Mouse (Mus musculus): ENCODE data around the gene Gtse1.
A peak's percentile ranks its signal among the peaks of the same experiment; 100 is the strongest.

Gene Gtse1

DNA sequence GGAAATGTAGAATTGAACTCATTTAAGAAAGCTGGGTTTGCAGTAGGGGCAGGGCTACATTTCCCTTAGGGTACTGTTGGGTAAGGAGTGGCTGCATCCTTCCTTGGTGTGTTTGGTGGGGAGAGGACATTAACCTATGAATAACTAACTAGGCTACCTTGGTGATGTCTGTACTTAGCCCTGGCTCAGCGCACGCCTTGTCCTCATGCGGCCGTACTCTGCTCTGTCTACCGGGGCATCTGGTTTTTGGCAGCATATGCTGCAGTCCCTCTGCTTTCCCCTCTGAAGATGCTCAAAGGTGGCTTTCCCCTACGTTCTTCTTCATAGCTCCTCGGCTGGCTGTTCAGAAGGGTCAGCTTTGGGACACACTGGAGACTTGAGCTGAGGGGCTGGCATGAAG, 17.8 kb downstream of the Gtse1 start:
- no peak for DNase-seq

DNA sequence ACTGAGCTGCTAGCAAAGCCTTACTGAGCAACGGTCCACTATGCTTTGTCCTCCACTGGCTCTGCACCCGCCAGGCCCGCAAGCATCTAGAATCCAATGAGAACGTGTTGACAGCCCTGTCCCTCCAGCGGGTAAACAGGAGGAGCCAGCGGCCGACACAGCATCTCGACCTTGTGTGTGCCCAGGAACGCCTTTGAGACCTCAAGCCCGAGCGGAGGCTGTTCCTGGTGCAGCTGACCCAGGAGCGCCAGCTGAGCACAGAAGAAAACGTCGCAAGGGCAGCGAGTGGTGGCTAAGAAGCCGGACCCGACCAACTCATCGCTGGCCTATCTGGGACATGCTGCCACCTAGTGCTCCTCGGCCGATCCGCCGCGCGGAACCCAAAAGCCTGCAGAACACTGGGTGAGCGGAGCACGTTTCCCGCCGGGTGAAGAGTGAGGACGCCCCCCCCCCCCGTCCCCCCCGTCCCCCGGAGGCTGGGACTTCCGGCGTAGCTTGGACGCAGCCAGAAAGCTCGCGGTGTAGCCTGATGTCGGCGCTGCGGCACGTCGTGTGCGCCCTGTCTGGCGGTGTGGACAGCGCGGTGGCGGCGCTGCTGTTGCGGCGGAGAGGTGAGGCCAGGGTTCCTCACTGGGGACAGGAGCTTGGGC, 19.4 kb downstream of the Gtse1 start, which contains the start of gene Trmu:
TSS of gene Trmu (plus strand) at position 465 of the 650 bp plus-strand sequence.
- peak; percentile 94 to 95 for DNase-seq

DNA sequence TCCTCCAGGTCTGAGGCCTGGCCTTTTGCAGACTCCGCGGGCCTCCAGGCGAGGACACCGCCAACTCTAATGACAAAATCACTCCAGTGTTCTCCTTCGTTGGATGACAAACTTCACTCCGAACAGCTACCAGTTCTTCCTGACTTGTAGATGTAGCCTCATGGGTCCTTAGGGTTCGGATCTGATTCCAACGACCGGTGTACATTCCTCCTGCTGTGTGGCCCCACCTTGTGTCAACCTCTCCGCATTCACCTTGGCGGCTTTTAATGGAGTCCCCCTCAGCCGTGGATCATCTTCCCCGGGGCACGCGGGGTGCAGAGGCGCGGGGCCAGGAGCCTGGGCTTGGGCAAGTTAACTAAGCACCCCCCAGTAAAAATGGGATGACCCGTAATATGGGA, 20.0 kb downstream of the Gtse1 start:
- DNase-seq: peak in 1 of 2 experiments; percentile 66

GRCm38 (mm10) chr15:85885606-85886005, 26.1 kb downstream of the Gtse1 start:
- no peak for DNase-seq

DNA sequence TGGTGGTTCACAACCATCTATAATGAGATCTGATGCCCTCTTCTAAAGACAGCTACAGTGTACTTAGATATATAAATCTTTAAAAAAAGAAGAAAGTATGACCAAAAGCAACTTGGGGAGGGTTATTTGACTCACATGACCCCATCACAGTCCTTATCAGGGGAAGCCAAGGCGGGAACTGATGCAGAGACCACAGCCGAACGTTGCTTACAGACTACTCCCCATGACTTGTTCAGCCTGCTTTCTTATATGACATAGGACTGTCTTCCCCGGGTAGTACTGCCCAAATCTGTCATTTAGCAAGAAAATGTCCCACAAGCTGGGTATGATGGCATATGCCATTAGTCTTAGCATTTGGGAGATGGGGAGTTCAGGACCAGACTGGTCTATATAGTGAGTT, 29.7 kb downstream of the Gtse1 start:
- no peak for DNase-seq

- DNase-seq: peak; percentile 64 to 77
These were observed 32.4 kb downstream of the Gtse1 start for GRCm38 (mm10) chr15:85891971-85892370.

DNA sequence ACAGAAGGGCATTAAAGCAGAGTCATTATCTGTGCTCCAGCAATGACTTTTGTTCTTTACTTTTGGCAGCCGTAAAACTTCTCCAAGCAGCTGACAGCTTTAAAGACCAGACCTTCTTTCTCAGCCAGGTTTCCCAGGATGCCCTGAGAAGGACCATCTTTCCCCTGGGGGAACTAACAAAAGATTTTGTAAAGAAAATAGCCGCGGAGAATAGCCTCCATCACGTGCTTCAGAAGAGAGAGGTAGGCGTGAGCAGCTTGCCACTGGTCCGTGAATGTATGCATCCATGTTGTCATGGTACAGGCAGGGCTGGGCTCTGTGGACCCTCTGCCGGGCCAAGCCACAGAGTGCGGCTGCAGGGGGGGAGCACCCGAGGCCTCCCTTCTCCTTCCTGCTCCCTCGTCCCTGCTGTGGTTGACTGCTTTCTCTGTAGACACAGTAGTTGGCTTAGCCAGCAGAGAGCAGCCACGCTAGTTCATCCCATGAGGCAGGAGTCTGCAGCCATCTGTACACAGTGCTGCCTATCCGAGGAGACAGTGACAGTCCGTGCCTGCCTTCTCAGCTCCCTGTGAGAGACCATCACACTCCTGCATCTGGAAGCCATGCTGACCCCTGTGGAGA, 33.1 kb downstream of the Gtse1 start:
- DNase-seq: no peak

GRCm38 (mm10) chr15:85893871-85894270, 34.3 kb downstream of the Gtse1 start:
- DNase-seq: no peak

GRCm38 (mm10) chr15:85896284-85896683, 36.7 kb downstream of the Gtse1 start:
- DNase-seq: peak; percentile 94 to 98

GRCm38 (mm10) chr15:85897113-85897512, 37.6 kb downstream of the Gtse1 start:
- no peak for DNase-seq

DNA sequence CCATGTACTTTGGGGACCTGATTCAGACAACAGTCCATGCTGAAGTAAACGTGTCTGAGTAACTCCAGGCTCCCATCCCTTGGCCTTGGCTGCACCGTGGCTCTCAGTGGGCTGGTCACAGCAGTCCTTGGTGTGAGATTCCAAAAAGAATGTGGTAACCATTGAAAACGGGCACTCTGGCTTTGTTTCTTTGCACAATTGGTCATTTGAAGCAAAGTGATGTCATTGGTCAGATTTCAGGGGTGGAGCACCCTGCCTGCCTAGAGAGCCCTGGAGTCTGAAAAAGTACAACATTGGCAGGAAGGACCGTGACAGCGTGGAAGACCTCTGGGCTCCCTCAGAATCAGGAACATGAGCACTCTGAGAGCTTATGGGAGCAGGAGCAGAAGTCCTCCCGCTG, 39.9 kb downstream of the Gtse1 start:
- DNase-seq: no peak

- DNase-seq: peak; percentile 42 to 48
These were observed 40.8 kb downstream of the Gtse1 start for GRCm38 (mm10) chr15:85900318-85900717.

DNA sequence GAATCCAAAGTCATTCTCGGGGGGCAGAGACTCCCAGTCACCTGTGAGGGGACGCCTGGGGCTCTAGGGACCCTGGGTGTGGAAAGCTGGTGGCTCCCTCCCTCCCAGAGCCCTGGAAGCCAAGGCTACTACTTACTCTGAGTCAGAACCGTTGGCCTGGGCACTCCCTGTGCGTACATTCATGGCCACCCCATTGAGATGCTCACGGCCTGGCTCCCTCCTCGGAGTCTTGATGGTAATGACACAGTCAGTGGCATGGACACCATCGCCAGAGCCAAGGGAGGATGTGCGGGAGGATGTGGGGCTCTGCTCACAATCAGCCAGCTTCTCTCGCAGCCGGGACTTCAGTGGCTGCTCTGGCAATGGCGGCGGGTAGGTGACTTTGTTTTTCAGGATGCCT, 41.3 kb downstream of the Gtse1 start:
- DNase-seq: no peak

- no peak for DNase-seq
These were observed 43.0 kb downstream of the Gtse1 start for GRCm38 (mm10) chr15:85902505-85902904.

- peak in 1 of 2 experiments; percentile 52 for DNase-seq
These were observed 44.3 kb downstream of the Gtse1 start for GRCm38 (mm10) chr15:85903826-85904225.

GRCm38 (mm10) chr15:85908660-85909491, 49.3 kb downstream of the Gtse1 start:
- no peak for DNase-seq

GRCm38 (mm10) chr15:85909492-85909829, 49.9 kb downstream of the Gtse1 start:
- no peak for DNase-seq

GRCm38 (mm10) chr15:85909931-85910330, 50.4 kb downstream of the Gtse1 start:
- no peak for DNase-seq

DNA sequence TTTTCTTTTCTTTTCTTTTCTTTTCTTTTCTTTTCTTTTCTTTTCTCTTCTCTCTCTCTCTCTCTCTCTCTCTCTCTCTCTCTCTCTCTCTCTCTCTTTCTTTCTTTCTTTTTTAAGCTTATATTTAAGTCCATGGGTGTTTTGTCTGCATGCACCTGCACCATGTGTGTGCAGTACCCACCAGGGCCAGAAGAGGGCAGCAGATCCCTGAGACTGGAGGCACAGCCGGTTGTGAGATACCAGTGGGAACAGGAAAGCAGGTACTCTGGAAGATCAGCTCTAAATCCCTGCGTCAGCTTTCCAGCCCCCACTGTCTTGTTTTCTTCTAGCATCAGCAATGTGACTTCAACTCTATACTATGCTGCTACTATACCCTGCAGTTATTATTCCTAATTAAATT, 54.1 kb downstream of the Gtse1 start:
- peak; percentile 84 to 95 for DNase-seq

DNA sequence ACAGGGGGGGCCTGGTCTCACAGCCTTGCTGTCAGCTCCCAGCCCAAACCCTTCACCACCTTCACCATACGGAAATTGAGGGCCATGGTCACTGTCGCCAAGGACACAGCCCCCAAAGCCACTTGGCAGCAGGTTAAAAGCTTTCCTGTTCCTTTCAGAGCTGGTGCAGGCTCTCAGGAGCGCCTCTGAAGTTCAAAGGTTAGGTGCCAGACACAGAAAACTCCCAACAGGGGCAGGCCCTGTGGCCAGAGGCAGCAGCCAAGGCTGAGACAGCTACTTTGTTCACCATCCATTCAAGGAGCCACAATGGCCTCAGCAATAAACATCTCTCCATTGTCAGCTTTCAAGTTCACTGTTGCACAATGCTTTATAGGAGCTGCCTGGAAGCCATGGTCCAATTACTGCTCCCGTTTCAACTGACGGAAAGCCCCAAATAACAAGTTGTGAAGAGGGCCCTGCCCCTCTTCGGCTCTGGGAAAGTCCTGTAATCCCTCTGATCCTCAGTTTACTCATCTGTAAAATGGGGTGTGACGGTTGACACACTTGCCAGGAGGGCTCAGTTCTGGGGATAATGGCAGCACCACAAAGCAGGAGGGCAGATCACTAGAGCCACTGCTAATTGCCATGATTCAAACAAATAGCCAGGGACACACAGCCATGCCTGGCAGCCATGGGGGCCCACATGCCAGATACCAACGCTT, 59.8 kb downstream of the Gtse1 start:
- DNase-seq: no peak

DNA sequence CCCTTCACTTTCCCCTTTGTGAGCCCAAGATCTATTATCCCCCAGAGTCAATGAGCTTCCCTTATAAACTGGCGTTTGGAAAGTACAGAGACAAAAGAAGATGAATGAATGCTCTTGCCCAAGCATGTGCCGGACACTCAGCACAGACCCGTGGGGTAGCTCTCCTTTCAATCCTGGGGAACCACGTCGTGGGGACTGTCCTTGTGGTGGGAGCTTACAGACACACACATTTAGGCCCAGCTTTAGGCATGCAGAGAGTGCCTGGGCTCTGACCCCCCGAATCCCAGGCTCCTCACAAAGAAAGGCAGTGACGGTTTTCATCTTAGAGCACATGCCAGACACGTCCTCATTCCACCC, 60.3 kb downstream of the Gtse1 start:
- DNase-seq: no peak

DNA sequence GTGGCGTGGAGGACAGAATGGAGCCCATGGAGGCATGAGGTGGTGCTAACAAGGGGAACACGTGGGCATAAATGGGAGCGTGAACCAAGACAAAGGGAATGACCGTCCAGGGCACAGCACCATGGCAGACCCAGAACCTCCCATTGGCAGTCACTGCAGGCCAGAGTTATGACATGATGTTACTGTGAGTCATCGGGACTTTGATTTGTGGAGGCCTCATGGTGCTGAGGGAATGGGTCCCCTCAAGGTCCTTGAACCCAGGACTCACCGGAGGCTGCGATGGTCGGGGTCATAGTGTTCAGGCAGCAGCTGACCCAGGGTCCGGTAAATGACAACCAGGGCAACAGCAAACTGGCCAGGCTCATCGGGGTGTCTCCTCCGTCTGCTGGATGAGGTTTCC, 62.3 kb downstream of the Gtse1 start:
- DNase-seq: no peak

Data from cerebellum, postnatal 14 days (tissue).